Mouse (Mus musculus) E14TG2a.4 (cell line): ENCODE results near the gene Elane.

Source experiments
- CTCF ChIP-seq: conservative IDR thresholded peaks from 2 replicates; pipeline ENCODE4 v1.5.1; 2014; ENCODE audit warnings: low read length
- NANOG ChIP-seq: IDR thresholded peaks from 2 replicates; pipeline ENCODE4 v1.6.1; 2014; ENCODE audit warnings: borderline replicate concordance, low read length, mixed read lengths
- POU5F1 ChIP-seq: IDR thresholded peaks from 2 replicates; pipeline ENCODE4 v1.6.1; 2014; ENCODE audit warnings: low read length, borderline replicate concordance

DNA sequence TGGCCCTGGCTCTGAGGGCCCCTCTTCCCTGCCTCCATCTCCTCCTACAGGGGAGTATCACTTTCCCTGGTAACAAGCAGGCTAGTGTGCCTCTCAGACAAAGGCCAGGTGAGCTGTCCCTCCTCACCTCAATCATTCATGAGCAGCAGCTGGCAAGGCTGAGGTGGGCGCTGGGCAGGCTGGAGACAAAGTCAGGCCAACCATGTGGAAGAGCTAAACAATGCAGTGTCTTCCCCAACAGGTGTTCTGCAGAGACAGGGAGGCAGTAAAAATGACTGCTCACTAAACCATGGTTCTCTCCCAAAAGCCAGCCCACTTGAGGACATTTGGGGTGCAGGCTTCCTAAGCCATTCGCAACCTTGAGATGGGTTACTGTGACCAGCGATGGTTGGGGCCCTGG lies 34.4 kb upstream of the Elane start:
- TF ChIP-seq CTCF (no peak), POU5F1 (no peak), NANOG (no peak)
